Mouse (Mus musculus) heart, embryonic 13.5 days (tissue): ENCODE measurements around the gene Fga. TPM values are rescaled to one million over a fixed set of nuclear protein-coding genes. Genes with fewer than 3 reads are reported as not detected.

Experiments used
- ATAC-seq: fragments of 200-750 bp; cut with Nextera tagmentation; 2 replicates; pipeline ENCODE4 v1.8.0; 2017; ENCODE audit warnings: moderate TSS enrichment; ENCODE audit not compliant: insufficient number of reproducible peaks, low FRiP score, low TSS enrichment; ENCODE audit errors: extremely low read depth
- H3K27ac ChIP-seq: fragments of 300-500 bp; sonication (generic); replicated peaks from 2 replicates; pipeline ENCODE4 v1.5.1; 2015; ENCODE audit warnings: moderate library complexity, mild to moderate bottlenecking, inconsistent platforms
- H3K27me3 ChIP-seq: fragments of 300-500 bp; sonication (generic); replicated peaks from 2 replicates; pipeline ENCODE4 v1.6.1; 2015; ENCODE audit warnings: mild to moderate bottlenecking, inconsistent platforms
- H3K36me3 ChIP-seq: fragments of 300-500 bp; sonication (generic); 2 replicates; pipeline ENCODE4 v1.6.1; 2015; ENCODE audit warnings: mild to moderate bottlenecking, inconsistent platforms
- H3K4me1 ChIP-seq: fragments of 300-500 bp; sonication (generic); 2 replicates; pipeline ENCODE4 v1.6.1; 2015; ENCODE audit warnings: inconsistent platforms
- H3K4me2 ChIP-seq: fragments of 300-500 bp; sonication (generic); 2 replicates; pipeline ENCODE4 v1.6.1; 2015; ENCODE audit warnings: inconsistent platforms, mild to moderate bottlenecking, moderate library complexity
- H3K4me3 ChIP-seq: fragments of 300-500 bp; sonication (generic); 2 replicates; pipeline ENCODE4 v1.5.1; 2015; ENCODE audit warnings: moderate library complexity, mild to moderate bottlenecking, inconsistent platforms
- H3K9ac ChIP-seq: fragments of 300-500 bp; sonication (generic); 2 replicates; pipeline ENCODE4 v1.6.1; 2015; ENCODE audit warnings: inconsistent platforms, mild to moderate bottlenecking, moderate library complexity
- H3K9me3 ChIP-seq: fragments of 300-500 bp; sonication (generic); 2 replicates; pipeline ENCODE4 v1.6.1; 2016; ENCODE audit warnings: inconsistent platforms
- WGBS: fragments of 180-500 bp; shearing (Covaris S2); methylation state at CpG from one replicate; pipeline ENCODE4 v1.1.7; 2015; ENCODE audit warnings: mixed read lengths; 5-methylcytosine and 5-hydroxymethylcytosine counted together
- polyA plus RNA-seq: library from polyadenylated mRNA; unstranded; fragments of >200 nt; fragmentation: Nextera tagmentation; extraction: Ambion mirVana; gene quantifications from 2 replicates; pipeline ENCODE4 v1.2.1, GENCODE M21; 2015

Fga gene
- polyA plus RNA-seq, 1 experiment from 2014 or later: 1.4 TPM

DNA sequence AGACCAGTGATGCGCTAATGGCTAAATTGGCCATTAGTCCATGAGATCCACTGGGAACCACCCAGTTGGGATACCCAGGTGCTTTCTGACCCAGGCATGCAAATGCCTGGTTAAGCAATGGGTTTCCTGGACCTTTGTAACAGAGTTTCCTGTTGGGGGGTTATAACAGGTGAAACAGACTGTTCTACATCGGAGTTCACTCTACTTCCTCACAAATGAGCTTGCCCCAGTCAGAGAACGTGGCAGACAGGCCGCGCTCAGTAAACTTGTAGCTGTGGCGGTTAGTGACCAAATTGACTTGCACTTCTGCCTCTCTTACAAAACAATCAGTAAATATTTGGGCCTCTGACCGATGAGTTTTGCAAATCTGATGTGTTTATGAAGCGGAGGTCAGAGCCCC, 22.8 kb upstream of the Fga start:
- H3K9me3 ChIP-seq: no peaks in the 10 kb centered on the region
- H3K36me3 ChIP-seq: no peaks in the 10 kb centered on the region
- no peak overlapping the region for H3K27ac ChIP-seq
- no peak overlapping the region for H3K4me2 ChIP-seq
- ATAC-seq: no peak
- 88% methylated on average over 8 of the region's 8 CpGs for WGBS
- H3K27me3 ChIP-seq: no peaks in the 10 kb centered on the region
- H3K4me3 ChIP-seq: no peak overlapping the region
- H3K9ac ChIP-seq: no peak overlapping the region
- no peaks in the 10 kb centered on the region for H3K4me1 ChIP-seq

DNA sequence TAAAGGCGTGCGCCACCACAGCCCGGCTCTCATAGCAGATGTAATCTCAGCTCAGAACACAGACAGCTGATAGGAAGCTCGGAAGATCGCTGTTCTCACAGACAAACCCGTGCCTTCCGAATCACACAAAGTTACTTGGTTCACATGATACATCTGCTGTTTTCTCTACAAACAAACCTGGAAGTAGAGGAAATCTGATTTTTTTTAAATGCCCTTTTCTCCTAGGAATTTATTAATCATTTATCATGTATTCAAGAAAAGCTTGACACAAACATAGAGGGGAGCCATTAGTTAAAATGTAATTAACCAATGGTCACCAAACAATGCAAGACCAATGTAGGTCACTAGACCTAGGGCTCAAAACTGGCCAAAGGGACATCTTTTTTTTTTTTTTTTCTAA, 21.1 kb upstream of the Fga start:
- H3K36me3 ChIP-seq: no peaks in the 10 kb centered on the region
- H3K4me2 ChIP-seq: no peak overlapping the region
- 83% methylated on average over 7 of the region's 7 CpGs for WGBS
- no peak overlapping the region for H3K9ac ChIP-seq
- H3K27me3 ChIP-seq: no peaks in the 10 kb centered on the region
- H3K4me3 ChIP-seq: no peak overlapping the region
- no peak overlapping the region for H3K27ac ChIP-seq
- no peak for ATAC-seq
- no peaks in the 10 kb centered on the region for H3K9me3 ChIP-seq
- H3K4me1 ChIP-seq: no peaks in the 10 kb centered on the region

DNA sequence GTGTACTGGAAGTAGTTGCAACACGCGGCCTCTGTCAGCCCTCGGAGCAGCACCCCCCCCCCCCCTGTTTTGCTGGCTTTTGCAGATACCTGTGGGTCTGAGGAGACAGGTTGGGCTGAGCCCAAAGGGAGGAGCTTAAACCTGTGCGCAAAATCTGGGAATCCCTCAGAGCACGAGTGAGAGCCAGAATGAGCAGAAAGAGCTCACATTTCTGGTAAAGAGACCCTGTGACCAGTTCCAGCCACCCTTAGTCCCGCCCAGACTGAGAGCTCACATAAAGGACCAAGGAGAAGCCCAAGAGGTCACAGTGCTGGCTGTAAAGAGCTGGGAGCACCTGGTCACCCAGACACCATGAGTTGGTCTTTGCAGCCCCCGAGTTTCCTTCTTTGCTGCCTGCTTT, 18.3 kb upstream of the Fga start, which contains the start of gene Fgg:
Fgg (plus strand) TSS at position 168 of the 400 bp plus-strand sequence.
- Histone ChIP-seq H3K27ac (no peak within 1 kb of the TSS), H3K9me3 (no peaks in the 10 kb centered on the region), H3K9ac (no peak within 1 kb of the TSS), H3K27me3 (no peaks in the 10 kb centered on the region), H3K4me3 (no peak within 1 kb of the TSS), H3K4me1 (no peaks in the 10 kb centered on the region), H3K4me2 (no peak within 1 kb of the TSS), H3K36me3 (no peaks in the 10 kb centered on the region)
- 44% methylated on average over 7 of the region's 7 CpGs for WGBS
- no peak for ATAC-seq

DNA sequence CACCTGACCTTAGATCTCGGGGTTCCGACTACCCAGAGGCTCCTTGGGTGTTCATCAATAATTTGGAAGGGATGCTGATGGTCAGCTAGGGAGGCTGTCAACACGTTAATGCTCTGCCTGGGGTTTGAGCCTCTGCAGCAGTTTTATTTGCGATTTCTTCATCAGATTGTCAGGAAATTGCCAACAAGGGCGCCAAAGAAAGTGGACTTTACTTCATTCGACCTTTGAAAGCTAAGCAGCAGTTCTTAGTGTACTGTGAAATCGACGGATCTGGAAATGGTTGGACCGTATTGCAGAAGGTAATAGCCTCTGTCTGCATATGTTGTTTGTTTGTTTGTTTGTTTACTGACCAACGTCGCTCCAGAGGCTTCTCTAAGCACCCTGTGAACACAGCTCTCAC, 15.6 kb upstream of the Fga start:
- Histone ChIP-seq H3K36me3 (no peaks in the 10 kb centered on the region), H3K4me1 (no peaks in the 10 kb centered on the region), H3K4me3 (no peak overlapping the region), H3K4me2 (no peak overlapping the region), H3K9ac (no peak overlapping the region), H3K27me3 (no peaks in the 10 kb centered on the region), H3K9me3 (no peaks in the 10 kb centered on the region), H3K27ac (no peak overlapping the region)
- 68% methylated on average over 11 of the region's 11 CpGs for WGBS
- no peak for ATAC-seq

DNA sequence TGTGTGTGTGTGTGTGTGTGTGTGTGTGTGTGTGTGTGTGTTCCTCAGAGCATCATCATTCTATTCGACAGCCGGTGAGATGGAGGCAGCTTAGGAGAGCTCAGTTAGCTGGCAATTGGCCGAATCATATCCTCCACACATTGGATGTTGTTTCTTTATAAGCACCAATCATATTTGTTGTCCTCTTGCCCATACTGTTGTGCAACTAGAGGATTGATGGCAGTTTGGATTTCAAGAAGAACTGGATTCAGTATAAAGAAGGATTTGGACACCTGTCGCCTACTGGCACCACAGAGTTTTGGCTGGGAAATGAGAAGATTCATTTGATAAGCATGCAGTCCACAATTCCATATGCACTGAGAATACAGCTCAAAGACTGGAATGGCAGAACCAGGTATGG, 14.7 kb upstream of the Fga start:
- Histone ChIP-seq H3K4me3 (no peak overlapping the region), H3K27ac (no peak overlapping the region), H3K9ac (no peak overlapping the region), H3K4me2 (no peak overlapping the region), H3K36me3 (no peaks in the 10 kb centered on the region), H3K4me1 (no peaks in the 10 kb centered on the region), H3K27me3 (no peaks in the 10 kb centered on the region), H3K9me3 (no peaks in the 10 kb centered on the region)
- 83% methylated on average over 4 of the region's 4 CpGs for WGBS
- ATAC-seq: no peak

DNA sequence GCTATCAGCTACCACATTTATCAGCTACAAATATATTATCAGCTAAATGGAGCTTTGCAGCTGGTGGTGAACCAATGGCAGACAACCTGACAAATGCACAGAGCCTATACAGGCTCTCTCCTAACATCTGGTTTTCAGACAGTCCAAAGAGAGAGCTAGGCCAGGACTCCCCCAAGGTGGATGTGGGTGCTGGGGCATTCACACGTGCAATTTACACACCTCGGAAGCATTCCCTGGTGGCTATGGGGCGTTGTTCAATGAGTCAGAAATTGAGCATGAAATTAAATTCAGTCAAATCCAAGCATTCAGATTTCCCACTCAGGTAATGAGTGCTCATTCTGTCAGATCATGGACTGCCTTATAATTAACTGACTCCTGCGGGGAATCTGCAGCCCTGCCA, 14.3 kb upstream of the Fga start:
- Histone ChIP-seq H3K36me3 (no peaks in the 10 kb centered on the region), H3K27me3 (no peaks in the 10 kb centered on the region), H3K4me3 (no peak overlapping the region), H3K9ac (no peak overlapping the region), H3K4me2 (no peak overlapping the region), H3K9me3 (no peaks in the 10 kb centered on the region), H3K27ac (no peak overlapping the region), H3K4me1 (no peaks in the 10 kb centered on the region)
- 71% methylated on average over 4 of the region's 4 CpGs for WGBS
- ATAC-seq: no peak

DNA sequence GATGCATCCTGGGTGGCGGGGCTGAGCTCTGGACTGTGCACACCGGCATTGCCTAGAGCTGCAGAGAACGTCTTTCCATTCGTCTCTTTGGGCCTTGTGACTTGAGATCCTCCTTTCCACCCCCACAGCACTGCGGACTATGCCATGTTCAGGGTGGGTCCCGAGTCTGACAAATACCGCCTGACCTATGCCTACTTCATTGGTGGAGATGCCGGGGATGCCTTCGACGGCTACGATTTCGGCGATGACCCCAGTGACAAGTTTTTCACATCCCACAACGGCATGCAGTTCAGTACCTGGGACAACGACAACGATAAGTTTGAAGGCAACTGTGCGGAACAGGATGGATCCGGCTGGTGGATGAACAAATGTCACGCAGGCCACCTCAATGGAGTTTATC, 13.2 kb upstream of the Fga start:
- no peaks in the 10 kb centered on the region for H3K4me1 ChIP-seq
- no peak for ATAC-seq
- H3K27me3 ChIP-seq: no peaks in the 10 kb centered on the region
- 79% methylated on average over 19 of the region's 19 CpGs for whole genome bisulfite sequencing
- no peaks in the 10 kb centered on the region for H3K9me3 ChIP-seq
- H3K9ac ChIP-seq: no peak overlapping the region
- no peak overlapping the region for H3K4me3 ChIP-seq
- no peak overlapping the region for H3K27ac ChIP-seq
- no peak overlapping the region for H3K4me2 ChIP-seq
- H3K36me3 ChIP-seq: no peaks in the 10 kb centered on the region

DNA sequence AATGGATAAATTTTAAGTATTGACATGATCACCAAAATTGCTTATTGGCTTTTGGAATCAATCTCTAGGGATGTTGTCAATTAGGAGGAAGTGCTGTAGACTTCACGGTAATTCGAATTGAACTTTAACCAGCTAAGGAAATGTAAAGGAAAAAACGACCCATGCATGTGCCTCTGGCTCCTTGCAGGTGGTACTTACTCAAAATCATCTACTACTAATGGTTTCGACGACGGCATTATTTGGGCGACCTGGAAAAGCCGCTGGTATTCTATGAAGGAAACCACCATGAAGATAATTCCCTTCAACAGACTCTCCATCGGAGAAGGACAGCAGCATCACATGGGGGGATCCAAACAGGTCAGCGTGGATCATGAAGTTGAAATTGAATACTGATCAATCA, 11.9 kb upstream of the Fga start:
- ATAC-seq: no peak
- H3K4me1 ChIP-seq: no peaks in the 10 kb centered on the region
- H3K36me3 ChIP-seq: no peaks in the 10 kb centered on the region
- H3K27ac ChIP-seq: no peak overlapping the region
- WGBS: 83% methylated on average over 10 of the region's 10 CpGs
- no peak overlapping the region for H3K4me3 ChIP-seq
- no peak overlapping the region for H3K4me2 ChIP-seq
- H3K9ac ChIP-seq: no peak overlapping the region
- no peaks in the 10 kb centered on the region for H3K9me3 ChIP-seq
- H3K27me3 ChIP-seq: no peaks in the 10 kb centered on the region

DNA sequence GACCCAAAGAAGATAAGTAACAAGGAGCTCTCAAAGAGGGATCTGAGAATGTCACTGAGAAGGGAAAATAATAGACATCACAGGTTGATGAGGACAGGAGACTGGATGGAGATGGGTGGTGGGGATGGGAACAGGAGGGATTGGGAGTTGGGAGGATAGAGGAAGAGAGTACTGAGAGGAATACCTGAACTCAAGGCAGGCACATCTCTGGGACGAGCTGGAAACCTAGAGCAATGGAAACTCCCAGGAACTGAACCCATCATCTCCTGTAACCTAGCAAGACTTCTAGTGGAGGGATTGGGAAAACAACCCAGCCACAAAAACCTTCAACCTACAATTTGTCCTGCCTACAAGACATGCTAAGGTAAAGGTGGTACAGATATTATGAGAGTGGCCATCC, 9.6 kb upstream of the Fga start:
- Histone ChIP-seq H3K4me1 (no peaks in the 10 kb centered on the region), H3K27me3 (no peaks in the 10 kb centered on the region), H3K36me3 (no peaks in the 10 kb centered on the region), H3K27ac (no peak overlapping the region), H3K4me2 (no peak overlapping the region), H3K4me3 (no peak overlapping the region), H3K9ac (no peak overlapping the region), H3K9me3 (no peaks in the 10 kb centered on the region)
- WGBS: 80% methylated on average over 1 of the region's 1 CpGs
- ATAC-seq: no peak

DNA sequence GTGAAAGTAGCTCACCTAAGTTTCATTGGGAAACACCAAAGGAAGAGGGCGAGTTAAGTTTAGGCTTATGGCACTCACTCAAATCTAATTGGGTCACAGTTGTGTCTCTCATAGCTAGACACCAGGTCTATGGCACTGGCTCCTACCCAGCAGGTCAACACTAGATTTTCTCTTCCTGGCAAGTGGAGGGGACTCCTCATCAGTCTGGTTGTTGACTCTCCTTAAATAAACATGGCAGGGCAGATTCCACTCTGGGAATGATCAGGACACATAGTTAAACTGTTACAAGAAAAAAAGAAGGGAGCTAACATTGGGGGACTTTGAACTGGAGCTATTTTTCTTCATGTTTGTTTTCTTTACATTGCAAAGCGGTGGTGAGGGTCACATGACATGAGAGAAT, 5.5 kb upstream of the Fga start:
- 66% methylated on average over 2 of the region's 2 CpGs for WGBS
- no peak for ATAC-seq
- no peak overlapping the region for H3K4me3 ChIP-seq

DNA sequence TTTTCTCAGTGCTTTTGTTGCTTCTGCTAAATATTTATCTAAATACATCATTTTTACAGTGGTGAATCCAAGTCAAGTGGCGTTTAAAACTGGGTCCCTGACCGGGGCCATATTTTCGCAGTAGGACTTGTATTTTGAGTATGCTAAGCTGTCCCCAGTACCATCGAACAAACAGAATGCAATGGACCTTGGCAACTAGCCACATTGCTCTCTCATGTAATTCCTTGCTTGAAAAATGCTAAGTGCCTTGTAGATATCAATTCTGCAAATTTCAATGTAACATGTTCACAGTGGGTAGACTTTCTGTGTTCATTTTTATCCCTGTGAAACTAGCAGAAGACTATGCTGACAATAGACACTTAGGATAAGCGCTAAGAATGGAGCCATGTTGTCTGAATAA, 4.7 kb upstream of the Fga start:
- no peak for ATAC-seq
- Histone ChIP-seq H3K4me1 (no peaks in the 10 kb centered on the region), H3K27ac (no peak overlapping the region), H3K9ac (no peak overlapping the region), H3K36me3 (no peaks in the 10 kb centered on the region), H3K4me2 (no peak overlapping the region), H3K27me3 (no peaks in the 10 kb centered on the region), H3K4me3 (no peak overlapping the region), H3K9me3 (no peaks in the 10 kb centered on the region)
- 83% methylated on average over 5 of the region's 5 CpGs for WGBS

More for the DNA sequence above, 5.5 kb upstream of the Fga start:
- Histone ChIP-seq H3K27me3 (no peaks in the 10 kb centered on the region), H3K36me3 (no peaks in the 10 kb centered on the region), H3K4me1 (no peaks in the 10 kb centered on the region), H3K9me3 (no peaks in the 10 kb centered on the region), H3K4me2 (no peak overlapping the region), H3K9ac (no peak overlapping the region), H3K27ac (no peak overlapping the region)

DNA sequence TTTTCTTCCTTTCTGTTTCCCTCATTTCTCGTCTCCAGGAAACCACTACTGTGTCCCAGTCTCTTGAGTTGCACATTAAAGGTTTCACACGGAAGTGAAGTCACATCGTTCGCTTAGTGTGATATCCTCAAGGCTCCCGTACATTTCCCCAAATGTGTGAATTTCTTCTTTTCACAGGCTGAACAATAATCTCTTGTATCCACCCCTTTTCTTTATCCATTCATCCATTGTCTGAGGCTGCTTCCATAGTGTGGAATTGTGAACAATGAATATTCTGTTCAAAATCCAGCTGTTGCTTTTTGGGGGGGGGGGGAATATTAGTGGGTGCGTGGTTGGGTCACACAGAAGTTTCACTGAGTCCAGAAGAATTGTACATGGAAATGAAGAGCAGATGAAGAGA, 840 bp upstream of the Fga start:
- no peak for ATAC-seq
- 74% methylated on average over 6 of the region's 6 CpGs for WGBS
- H3K27ac ChIP-seq: no peak overlapping the region

More for the DNA sequence above, 840 bp upstream of the Fga start:
- Histone ChIP-seq H3K9me3 (no peaks in the 10 kb centered on the region), H3K4me1 (no peaks in the 10 kb centered on the region), H3K9ac (no peak overlapping the region), H3K36me3 (no peaks in the 10 kb centered on the region), H3K4me3 (no peak overlapping the region), H3K27me3 (no peaks in the 10 kb centered on the region), H3K4me2 (no peak overlapping the region)
